Mouse (Mus musculus): ENCODE results near the gene Mnd1.
A peak's percentile ranks its signal among the peaks of the same experiment; 100 is the strongest.

Gene Mnd1

GRCm38 (mm10) chr3:84157559-84158350 lies 2.2 kb upstream of the Mnd1 start:
- DNase-seq (ENCODE audit: low spot score in 2 of 2), result no peak

- DNase-seq (ENCODE audit: low spot score in 2 of 2), result no peak
These were observed 1.4 kb upstream of the Mnd1 start for GRCm38 (mm10) chr3:84157011-84157410.

DNA sequence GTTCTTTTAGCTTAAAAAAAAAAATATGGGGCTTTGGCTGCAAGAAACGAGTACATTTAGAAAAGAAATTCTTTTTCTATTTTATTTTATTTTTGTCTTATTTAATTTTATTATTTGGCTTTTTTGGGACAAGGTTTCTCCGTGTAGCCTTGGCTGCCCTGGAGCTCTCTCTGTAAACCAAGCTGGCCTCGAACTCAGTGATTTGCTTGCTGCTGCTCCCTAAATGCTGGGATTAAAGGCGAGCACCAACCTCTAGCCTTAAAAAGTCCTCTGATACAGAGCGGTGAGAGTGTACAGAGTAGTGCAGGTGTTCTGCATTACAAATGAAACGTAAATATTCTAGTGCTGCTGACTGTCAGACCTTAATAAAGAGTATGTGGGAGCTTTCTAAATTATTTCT lies 519 bp upstream of the Mnd1 start:
- DNase-seq (ENCODE audit: low spot score in 2 of 2), result no peak

GRCm38 (mm10) chr3:84155146-84155545 lies 440 bp downstream of the Mnd1 start:
- no peak for DNase-seq (ENCODE audit: low spot score in 2 of 2)

GRCm38 (mm10) chr3:84154721-84155141 lies 855 bp downstream of the Mnd1 start:
- DNase-seq (ENCODE audit: low spot score in 2 of 2), result peak in 1 of 2 experiments; percentile 61

DNA sequence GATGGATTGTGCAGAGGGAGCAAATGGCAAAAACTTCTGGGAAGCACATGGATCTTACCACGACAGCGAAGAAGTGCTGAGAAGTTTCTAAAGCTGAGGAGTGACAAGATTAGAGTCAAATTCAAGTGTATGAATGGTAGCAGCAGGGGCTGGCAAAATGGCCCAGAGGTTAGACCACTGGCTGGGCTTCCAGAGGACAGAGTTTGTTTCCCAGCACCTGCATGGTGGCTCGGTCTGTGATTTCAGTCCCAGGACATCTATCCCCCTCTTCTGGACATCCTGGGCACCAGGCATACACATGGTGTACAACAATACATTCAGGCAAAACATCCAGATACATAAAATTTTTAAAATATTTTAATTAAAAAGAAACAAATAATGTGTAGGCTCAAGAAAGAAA lies 5.8 kb downstream of the Mnd1 start:
- DNase-seq (ENCODE audit: low spot score in 2 of 2), result peak in 1 of 2 experiments; percentile 42

- DNase-seq (ENCODE audit: low spot score in 2 of 2), result no peak
These were observed 14.6 kb downstream of the Mnd1 start for GRCm38 (mm10) chr3:84140947-84141346.

DNA sequence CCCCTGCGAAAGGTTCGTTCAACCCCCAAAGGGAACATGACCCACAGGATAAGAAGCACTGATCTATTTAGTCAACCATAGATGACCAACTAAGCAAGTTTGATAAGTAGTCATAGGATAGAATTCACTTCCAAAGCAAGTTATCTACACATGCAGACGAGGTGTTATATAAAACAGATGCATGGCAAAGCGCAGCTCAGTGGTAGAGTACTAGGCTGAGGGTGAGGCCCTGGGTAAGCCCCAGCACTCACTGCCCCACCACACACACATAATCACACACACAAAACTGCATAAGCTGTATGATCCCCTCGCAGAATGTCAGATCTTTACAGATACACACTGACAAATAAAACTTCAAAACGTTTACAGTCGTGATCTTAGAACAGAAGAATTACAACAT lies 19.1 kb downstream of the Mnd1 start:
- no peak for DNase-seq (ENCODE audit: low spot score in 2 of 2)

- DNase-seq (ENCODE audit: low spot score in 2 of 2), result no peak
These were observed 19.7 kb downstream of the Mnd1 start for GRCm38 (mm10) chr3:84135933-84136332.

DNA sequence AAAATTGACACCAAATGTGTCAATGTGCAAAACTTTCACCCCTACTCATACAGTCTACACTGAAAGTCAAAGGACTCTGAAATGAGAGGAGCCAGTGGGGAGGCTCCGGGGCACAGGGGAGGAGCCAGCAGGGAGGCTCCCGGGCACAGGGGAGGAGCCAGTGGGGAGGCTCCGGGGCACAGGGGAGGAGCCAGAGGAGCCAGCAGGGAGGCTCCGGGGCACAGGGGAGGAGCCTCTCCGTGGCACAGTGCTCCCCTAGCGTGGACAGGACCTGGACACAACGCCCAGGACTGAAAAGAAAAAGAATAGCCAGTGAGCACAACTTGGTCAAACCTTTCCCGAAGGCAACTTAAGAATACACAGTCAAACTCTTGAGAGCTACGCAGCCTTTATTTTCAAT lies 20.2 kb downstream of the Mnd1 start:
- DNase-seq (ENCODE audit: low spot score in 2 of 2), result peak; percentile 59 to 68

DNA sequence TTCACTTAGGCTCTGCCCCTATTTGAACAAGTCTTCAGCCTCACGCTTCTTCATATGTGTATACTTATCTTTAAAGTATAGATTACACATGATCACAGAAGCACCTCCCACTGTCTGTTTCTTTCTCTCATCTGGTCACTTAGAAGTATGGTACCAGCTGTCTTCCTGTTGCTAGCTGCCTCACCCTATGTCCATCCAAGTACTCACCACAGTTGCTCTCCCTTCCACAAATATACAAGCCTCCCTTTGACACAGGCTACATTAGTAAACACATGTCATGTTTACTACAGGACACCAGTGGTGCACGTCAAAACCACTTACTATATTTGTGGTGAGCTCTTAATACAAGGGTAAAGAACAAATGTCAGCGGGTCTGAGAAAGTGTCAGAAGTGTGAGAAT lies 24.2 kb downstream of the Mnd1 start:
- no peak for DNase-seq (ENCODE audit: low spot score in 2 of 2)

DNA sequence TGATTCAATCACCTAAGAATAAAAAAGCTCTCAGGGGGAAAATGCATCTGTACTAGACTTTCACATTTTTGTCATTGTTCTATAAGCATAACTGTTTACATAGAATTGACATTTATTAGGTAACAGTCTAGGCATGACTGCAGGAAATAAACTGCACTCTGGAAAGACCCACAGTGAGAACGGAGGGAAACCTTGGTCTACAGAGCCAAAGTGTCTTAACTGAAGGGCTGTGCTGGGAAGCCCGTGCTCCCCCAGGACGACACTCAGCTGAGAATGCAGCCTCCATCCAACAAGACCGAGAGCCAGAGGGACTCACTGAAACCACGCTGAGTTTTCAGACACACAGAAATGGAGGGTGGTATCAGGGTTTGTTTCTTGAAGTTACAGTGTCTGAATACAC lies 24.8 kb downstream of the Mnd1 start:
- no peak for DNase-seq (ENCODE audit: low spot score in 2 of 2)

GRCm38 (mm10) chr3:84128871-84129870 lies 26.4 kb downstream of the Mnd1 start:
- no peak for DNase-seq (ENCODE audit: low spot score in 2 of 2)

GRCm38 (mm10) chr3:84127431-84127830 lies 28.2 kb downstream of the Mnd1 start:
- DNase-seq (ENCODE audit: low spot score in 2 of 2), result no peak

GRCm38 (mm10) chr3:84126721-84127120 lies 28.9 kb downstream of the Mnd1 start:
- DNase-seq (ENCODE audit: low spot score in 2 of 2), result no peak

GRCm38 (mm10) chr3:84125704-84126289 lies 29.8 kb downstream of the Mnd1 start:
- DNase-seq (ENCODE audit: low spot score in 2 of 2), result no peak

DNA sequence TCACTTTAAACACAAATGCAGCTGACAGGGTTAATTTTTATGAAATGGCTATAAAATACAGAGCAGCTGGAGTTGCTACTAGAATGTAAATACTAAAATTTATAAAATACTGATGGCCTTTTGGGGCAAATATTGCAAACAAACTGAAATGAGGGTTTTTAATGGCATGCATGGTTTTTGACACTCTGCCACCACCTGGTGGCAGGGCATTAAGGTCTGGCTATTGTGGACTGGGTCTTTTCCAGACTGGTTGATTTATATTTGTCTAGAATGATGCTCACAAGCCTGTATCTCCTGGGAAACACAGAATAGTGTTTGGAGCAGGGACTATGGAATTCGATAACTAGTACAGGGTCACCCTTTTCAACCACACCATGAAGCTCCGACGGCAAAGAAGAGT lies 32.1 kb downstream of the Mnd1 start:
- DNase-seq (ENCODE audit: low spot score in 2 of 2), result no peak

DNA sequence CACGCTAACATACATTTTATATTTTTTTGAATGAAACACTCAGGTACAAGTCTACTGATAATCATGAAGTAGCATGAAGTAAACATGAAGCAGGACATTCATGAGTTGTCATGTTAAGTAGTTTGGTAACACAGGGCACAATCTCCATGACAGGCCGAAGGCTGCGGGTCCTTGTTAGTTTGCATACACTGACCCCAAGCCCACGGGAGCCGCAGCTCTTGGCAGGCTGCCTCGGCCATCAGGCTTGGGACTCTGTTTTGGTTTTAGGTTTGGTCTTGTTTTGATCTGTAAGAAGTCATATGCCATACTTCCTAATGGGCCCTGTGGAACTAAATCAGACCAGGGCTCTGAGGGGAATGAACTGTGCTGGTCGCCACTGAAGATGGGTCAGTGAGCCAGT lies 36.9 kb downstream of the Mnd1 start:
- DNase-seq (ENCODE audit: low spot score in 2 of 2), result no peak

DNA sequence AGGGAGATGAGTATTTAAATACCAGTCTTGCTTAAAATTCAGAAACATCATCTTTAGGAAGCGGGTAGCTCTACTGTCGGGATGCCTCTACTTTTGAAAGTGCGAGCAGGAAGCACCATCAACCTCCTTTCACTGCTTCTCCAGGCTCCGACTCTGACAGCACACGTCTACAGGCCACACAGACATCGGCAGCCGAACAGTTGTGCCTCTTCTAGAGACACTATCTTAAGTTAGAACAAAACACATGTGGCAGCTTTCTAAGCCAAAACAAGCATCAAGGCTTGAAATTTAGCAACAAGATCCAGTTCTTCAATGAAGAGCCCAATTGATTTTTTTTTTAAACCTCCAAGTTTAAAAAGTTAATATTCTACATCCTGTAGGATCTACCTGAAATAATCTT lies 37.4 kb downstream of the Mnd1 start:
- no peak for DNase-seq (ENCODE audit: low spot score in 2 of 2)

DNA sequence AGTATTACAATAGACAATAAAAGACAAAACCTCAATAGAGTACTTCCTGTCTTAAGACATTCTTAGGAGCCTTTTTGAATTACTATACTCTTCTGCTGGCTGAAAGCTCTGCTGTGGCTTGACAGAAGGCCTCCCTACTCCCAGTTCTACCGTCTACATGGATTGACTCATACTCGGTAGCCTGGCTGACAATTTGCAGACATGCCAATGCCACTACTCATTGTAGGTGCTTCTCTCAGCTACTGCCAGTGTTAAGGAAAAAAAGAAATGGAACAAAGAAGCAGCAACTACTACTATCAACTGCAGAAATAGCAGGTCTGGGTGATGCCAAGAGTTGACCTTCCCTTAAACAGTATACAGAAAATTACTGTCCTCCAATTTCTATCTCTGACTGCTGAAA lies 47.0 kb downstream of the Mnd1 start:
- no peak for DNase-seq (ENCODE audit: low spot score in 2 of 2)

GRCm38 (mm10) chr3:84106106-84106505 lies 49.5 kb downstream of the Mnd1 start:
- DNase-seq (ENCODE audit: low spot score in 2 of 2), result no peak

DNA sequence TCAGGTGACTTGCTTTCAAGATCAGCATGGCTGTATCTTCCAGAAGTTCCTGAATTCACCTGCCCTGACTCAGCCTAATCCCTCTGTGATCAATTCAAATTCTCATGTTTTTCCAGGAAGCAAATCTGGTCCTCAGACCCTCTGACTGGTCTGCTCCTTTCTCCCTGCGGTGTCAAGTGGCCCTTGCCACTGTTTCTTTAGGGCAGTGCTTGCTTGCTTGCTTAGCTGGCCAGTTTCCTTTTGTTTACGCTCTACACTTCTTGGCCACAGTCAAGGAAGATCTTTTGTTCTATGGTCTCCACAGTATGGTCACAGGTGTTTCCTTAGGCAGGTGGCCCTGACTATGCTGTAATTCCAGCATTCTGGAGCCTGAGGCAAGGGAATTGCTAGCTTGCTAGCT lies 52.0 kb downstream of the Mnd1 start:
- DNase-seq (ENCODE audit: low spot score in 2 of 2), result no peak

All from spleen, postnatal 4 days (tissue).